Mouse (Mus musculus): ENCODE measurements around the gene Rgs13. TPM values are rescaled to one million over a fixed set of nuclear protein-coding genes. Genes with fewer than 3 reads are reported as not detected.
"Not testable (repeated sequence)": the region's sequence is repeated elsewhere in the genome, so short reads cannot be mapped to it uniquely, and the experiment has no call there.

The Rgs13 gene
- polyA plus RNA-seq, 1 experiment from 2014 or later: not detected

GRCm38 (mm10) chr1:144151401-144152183 lies 25.6 kb downstream of the Rgs13 start:
- Histone ChIP-seq H3K4me1 (replicated peaks) (no peaks in the 10 kb centered on the region), H3K27me3 (no peaks in the 10 kb centered on the region), H3K27ac (no peak overlapping the region), H3K4me3 (replicated peaks) (no peak overlapping the region), H3K36me3 (no peaks in the 10 kb centered on the region), H3K9me3 (replicated peaks) (no peaks in the 10 kb centered on the region), H3K9ac (no peak overlapping the region), H3K4me2 (no peak overlapping the region)
- no peak for DNase-seq
- no peak for ATAC-seq (ENCODE audit: low read depth)
- 52% methylated on average over 5 of the region's 5 CpGs for WGBS (ENCODE audit: insufficient replicate concordance)

- Histone ChIP-seq H3K4me3 (replicated peaks) (no peak overlapping the region), H3K27me3 (no peaks in the 10 kb centered on the region), H3K27ac (no peak overlapping the region), H3K9ac (no peak overlapping the region), H3K9me3 (replicated peaks) (no peaks in the 10 kb centered on the region), H3K4me1 (replicated peaks) (no peaks in the 10 kb centered on the region), H3K4me2 (no peak overlapping the region), H3K36me3 (no peaks in the 10 kb centered on the region)
- no peak for ATAC-seq (ENCODE audit: low read depth)
- no peak for DNase-seq
- 57% methylated on average over 3 of the region's 3 CpGs for WGBS (ENCODE audit: insufficient replicate concordance)
Measured at GRCm38 (mm10) chr1:144149997-144150396, 27.2 kb downstream of the Rgs13 start.

GRCm38 (mm10) chr1:144141398-144141797 lies 35.8 kb downstream of the Rgs13 start:
- not testable (repeated sequence) for H3K9ac ChIP-seq; DNase-seq; H3K36me3 ChIP-seq; H3K27ac ChIP-seq; H3K4me2 ChIP-seq; H3K9me3 ChIP-seq (replicated peaks); H3K27me3 ChIP-seq; ATAC-seq (ENCODE audit: low read depth); H3K4me1 ChIP-seq (replicated peaks); H3K4me3 ChIP-seq (replicated peaks)
- WGBS (ENCODE audit: insufficient replicate concordance): 77% methylated on average over 2 of the region's 2 CpGs

GRCm38 (mm10) chr1:144139847-144140246 lies 37.3 kb downstream of the Rgs13 start:
- DNase-seq: no peak
- Histone ChIP-seq H3K9me3 (replicated peaks) (no peaks in the 10 kb centered on the region), H3K9ac (no peak overlapping the region), H3K27me3 (no peaks in the 10 kb centered on the region), H3K36me3 (no peaks in the 10 kb centered on the region), H3K4me1 (replicated peaks) (no peaks in the 10 kb centered on the region), H3K27ac (no peak overlapping the region), H3K4me2 (no peak overlapping the region), H3K4me3 (replicated peaks) (no peak overlapping the region)
- no peak for ATAC-seq (ENCODE audit: low read depth)
- WGBS (ENCODE audit: insufficient replicate concordance): 48% methylated on average over 1 of the region's 1 CpGs

GRCm38 (mm10) chr1:144127965-144128364 lies 49.2 kb downstream of the Rgs13 start:
- WGBS (ENCODE audit: insufficient replicate concordance): 69% methylated on average over 7 of the region's 7 CpGs
- Histone ChIP-seq H3K9ac (no peak overlapping the region), H3K4me3 (replicated peaks) (no peak overlapping the region), H3K27me3 (no peaks in the 10 kb centered on the region), H3K4me2 (no peak overlapping the region), H3K36me3 (no peaks in the 10 kb centered on the region), H3K9me3 (replicated peaks) (no peaks in the 10 kb centered on the region), H3K4me1 (replicated peaks) (no peaks in the 10 kb centered on the region), H3K27ac (no peak overlapping the region)
- no peak for DNase-seq
- no peak for ATAC-seq (ENCODE audit: low read depth)

GRCm38 (mm10) chr1:144120042-144120441 lies 57.1 kb downstream of the Rgs13 start:
- ATAC-seq (ENCODE audit: low read depth): no peak
- no peak overlapping the region for H3K4me3 ChIP-seq (replicated peaks)
- WGBS (ENCODE audit: insufficient replicate concordance): 73% methylated on average over 4 of the region's 4 CpGs
- no peaks in the 10 kb centered on the region for H3K36me3 ChIP-seq
- no peak for DNase-seq
- no peaks in the 10 kb centered on the region for H3K4me1 ChIP-seq (replicated peaks)
- H3K27me3 ChIP-seq: no peaks in the 10 kb centered on the region
- H3K9me3 ChIP-seq (replicated peaks): no peaks in the 10 kb centered on the region
- no peak overlapping the region for H3K9ac ChIP-seq
- H3K27ac ChIP-seq: no peak overlapping the region
- no peak overlapping the region for H3K4me2 ChIP-seq

GRCm38 (mm10) chr1:144119456-144119855 lies 57.7 kb downstream of the Rgs13 start:
- H3K9me3 ChIP-seq (replicated peaks): no peaks in the 10 kb centered on the region
- ATAC-seq (ENCODE audit: low read depth) (no peak), DNase-seq (no peak)
- no peak overlapping the region for H3K9ac ChIP-seq
- H3K4me2 ChIP-seq: no peak overlapping the region
- H3K36me3 ChIP-seq: no peaks in the 10 kb centered on the region
- H3K4me3 ChIP-seq (replicated peaks): no peak overlapping the region
- no peaks in the 10 kb centered on the region for H3K27me3 ChIP-seq
- H3K27ac ChIP-seq: no peak overlapping the region
- WGBS (ENCODE audit: insufficient replicate concordance): 41% methylated on average over 2 of the region's 2 CpGs
- no peaks in the 10 kb centered on the region for H3K4me1 ChIP-seq (replicated peaks)

- Histone ChIP-seq H3K27ac (no peak overlapping the region), H3K9ac (no peak overlapping the region), H3K27me3 (no peaks in the 10 kb centered on the region), H3K9me3 (replicated peaks) (no peaks in the 10 kb centered on the region), H3K4me1 (replicated peaks) (no peaks in the 10 kb centered on the region), H3K4me3 (replicated peaks) (no peak overlapping the region), H3K36me3 (no peaks in the 10 kb centered on the region), H3K4me2 (no peak overlapping the region)
- ATAC-seq (ENCODE audit: low read depth) (no peak), DNase-seq (no peak)
- 72% methylated on average over 6 of the region's 6 CpGs for WGBS (ENCODE audit: insufficient replicate concordance)
Measured at GRCm38 (mm10) chr1:144115848-144116727, 61.1 kb downstream of the Rgs13 start.

GRCm38 (mm10) chr1:144113438-144114074 lies 63.6 kb downstream of the Rgs13 start:
- H3K4me3 ChIP-seq (replicated peaks): no peak overlapping the region
- no peaks in the 10 kb centered on the region for H3K27me3 ChIP-seq
- H3K4me2 ChIP-seq: no peak overlapping the region
- ATAC-seq (ENCODE audit: low read depth): no peak
- no peaks in the 10 kb centered on the region for H3K36me3 ChIP-seq
- no peaks in the 10 kb centered on the region for H3K4me1 ChIP-seq (replicated peaks)
- H3K9me3 ChIP-seq (replicated peaks): no peaks in the 10 kb centered on the region
- H3K9ac ChIP-seq: no peak overlapping the region
- WGBS (ENCODE audit: insufficient replicate concordance): 39% methylated on average over 6 of the region's 6 CpGs
- DNase-seq: no peak
- H3K27ac ChIP-seq: no peak overlapping the region

GRCm38 (mm10) chr1:144112946-144113345 lies 64.2 kb downstream of the Rgs13 start:
- Histone ChIP-seq H3K4me2 (no peak overlapping the region), H3K27me3 (no peaks in the 10 kb centered on the region), H3K9me3 (replicated peaks) (no peaks in the 10 kb centered on the region), H3K9ac (no peak overlapping the region), H3K36me3 (no peaks in the 10 kb centered on the region), H3K27ac (no peak overlapping the region), H3K4me3 (replicated peaks) (no peak overlapping the region), H3K4me1 (replicated peaks) (no peaks in the 10 kb centered on the region)
- DNase-seq (no peak), ATAC-seq (ENCODE audit: low read depth) (no peak)
- 44% methylated on average over 2 of the region's 2 CpGs for WGBS (ENCODE audit: insufficient replicate concordance)

- WGBS (ENCODE audit: insufficient replicate concordance): 37% methylated on average over 1 of the region's 1 CpGs
- Histone ChIP-seq H3K27ac (no peak overlapping the region), H3K27me3 (no peaks in the 10 kb centered on the region), H3K36me3 (no peaks in the 10 kb centered on the region), H3K4me3 (replicated peaks) (no peak overlapping the region), H3K4me2 (no peak overlapping the region), H3K4me1 (replicated peaks) (no peaks in the 10 kb centered on the region), H3K9ac (no peak overlapping the region), H3K9me3 (replicated peaks) (no peaks in the 10 kb centered on the region)
- ATAC-seq (ENCODE audit: low read depth) (no peak), DNase-seq (no peak)
Measured at GRCm38 (mm10) chr1:144098587-144099258, 78.4 kb downstream of the Rgs13 start.
